Mouse (Mus musculus) left cerebral cortex, adult 11 months (tissue): ENCODE results near the gene Olfr569.

Experiments
- DNase-seq: peaks from one replicate; pipeline ENCODE4 v3.0.0; 2022; ENCODE audit warnings: low spot score

The Olfr569 gene

DNA sequence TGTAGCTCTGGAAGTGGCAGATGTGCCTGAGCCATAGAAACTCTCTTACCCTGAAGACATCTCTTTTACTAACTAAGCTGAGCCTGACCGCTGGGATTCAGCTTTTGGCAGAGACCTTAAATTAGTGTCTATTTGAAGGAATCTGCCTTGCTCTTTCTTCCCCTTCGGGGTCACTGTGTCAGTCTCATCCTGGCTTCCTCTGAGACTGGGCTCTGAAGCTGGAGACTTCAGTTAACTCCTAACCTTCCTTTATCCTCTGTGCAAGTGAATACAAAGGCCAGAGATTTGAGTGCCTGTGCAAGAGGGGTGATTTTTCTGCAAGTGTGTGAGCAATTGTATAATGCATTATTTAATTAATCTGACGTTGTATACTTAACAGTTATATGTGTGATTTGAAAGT, at the start of gene Olfr569:
Gene Olfr569, minus strand, starts transcription at position 101 of the 400 bp plus-strand sequence.
- no peak for DNase-seq

DNA sequence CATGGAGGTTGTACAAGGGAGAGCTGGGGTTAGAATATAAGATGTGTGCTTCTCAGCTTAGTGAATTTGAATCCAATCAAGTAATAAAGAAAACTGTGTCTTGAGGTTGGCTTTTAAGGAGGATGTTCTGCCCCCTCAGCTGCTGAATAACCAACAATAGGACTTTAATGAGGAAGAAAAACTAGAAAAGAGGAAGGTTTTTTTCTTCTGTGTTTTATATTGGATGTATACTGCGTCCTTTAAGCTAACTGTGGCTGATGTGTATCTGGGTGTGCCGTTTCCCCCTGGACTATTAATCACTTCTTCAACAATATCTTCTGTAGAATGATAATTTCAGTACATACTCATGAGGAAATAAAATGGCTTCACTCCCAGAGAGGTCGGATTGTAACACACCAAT, 36.4 kb upstream of the Olfr569 start:
- DNase-seq = no peak

DNA sequence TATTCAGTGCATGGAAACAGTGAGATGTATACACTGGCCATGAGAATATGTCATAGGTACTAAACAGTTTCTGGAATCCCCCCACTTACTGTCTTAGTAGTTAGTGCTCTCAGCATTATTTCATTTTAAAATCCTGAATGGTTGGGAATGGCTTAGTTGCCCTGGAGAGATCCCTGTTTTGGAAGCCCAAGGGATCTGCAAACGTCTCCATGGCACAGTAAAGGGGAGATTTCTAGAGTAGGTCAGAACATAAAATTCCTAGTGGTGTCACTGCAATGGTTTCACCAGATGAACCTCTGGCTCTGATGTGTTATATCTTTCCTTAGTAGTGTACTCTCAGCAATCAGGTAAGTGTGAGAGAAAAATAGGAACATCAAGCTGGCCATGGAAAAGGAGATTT, 33.4 kb upstream of the Olfr569 start, which contains the start of gene Olfr572:
Gene Olfr572, plus strand, starts transcription at position 301 of the 400 bp plus-strand sequence.
- DNase-seq = no peak

DNA sequence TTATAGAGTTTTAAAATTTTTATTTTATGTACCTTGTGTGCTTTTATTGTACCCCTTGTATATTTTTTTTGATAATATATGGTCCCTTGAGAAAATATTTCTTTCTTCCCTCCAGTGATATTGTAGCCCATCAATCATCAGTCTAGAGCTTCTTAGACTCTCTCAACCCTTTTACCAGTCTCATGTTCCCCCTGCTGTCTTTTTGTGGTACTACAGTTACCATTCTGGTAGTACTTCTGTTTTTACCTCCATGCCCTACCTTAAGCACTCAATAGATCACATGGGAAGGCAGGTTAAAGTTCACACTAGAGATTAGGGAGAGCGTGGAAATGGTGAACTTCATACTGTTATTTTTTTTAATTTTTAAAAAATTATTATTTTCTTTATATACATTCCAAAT, 28.9 kb upstream of the Olfr569 start:
- DNase-seq = no peak

DNA sequence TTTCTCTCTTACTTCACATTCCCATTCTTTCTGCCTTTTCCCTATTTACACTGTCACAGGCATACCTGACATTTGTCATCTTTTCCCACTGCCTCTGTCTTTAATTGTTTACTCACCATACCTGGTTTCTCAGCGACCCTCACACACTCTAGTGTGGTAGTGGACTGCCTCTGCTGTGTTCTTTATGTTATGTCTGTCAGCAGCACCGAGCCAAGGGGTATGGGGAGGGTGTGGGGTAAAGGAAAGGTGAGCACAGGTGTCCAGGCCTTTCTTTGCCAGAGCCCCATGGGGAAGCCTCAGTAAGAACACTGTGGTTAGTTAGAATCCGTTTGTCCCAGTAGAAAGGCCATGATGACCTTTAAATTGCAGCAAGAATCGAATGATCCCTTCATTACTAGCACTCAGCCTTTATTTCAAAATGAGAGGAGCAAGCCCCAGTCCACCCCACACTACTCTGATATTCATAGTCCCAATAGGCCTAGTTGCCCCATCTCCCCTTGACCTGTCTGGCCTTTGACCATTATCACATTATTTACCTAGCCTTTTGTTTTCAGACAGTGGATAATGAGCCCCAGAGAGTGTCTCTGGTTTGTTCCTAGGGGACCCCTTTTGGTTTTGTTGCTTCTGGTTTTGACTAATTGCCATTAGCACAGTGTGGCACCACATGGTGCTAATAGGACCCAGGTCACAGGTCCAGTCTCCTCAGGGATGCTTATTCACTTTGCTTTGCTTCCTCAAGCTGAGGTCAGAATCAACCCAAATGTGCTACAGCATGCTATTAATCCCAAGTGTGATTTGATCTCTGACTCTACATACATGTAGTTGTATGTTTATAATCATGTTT, 26.6 kb upstream of the Olfr569 start, which contains the start of gene Olfr571:
Gene Olfr571, minus strand, starts transcription at position 505 of the 844 bp plus-strand sequence.
- no peak for DNase-seq

DNA sequence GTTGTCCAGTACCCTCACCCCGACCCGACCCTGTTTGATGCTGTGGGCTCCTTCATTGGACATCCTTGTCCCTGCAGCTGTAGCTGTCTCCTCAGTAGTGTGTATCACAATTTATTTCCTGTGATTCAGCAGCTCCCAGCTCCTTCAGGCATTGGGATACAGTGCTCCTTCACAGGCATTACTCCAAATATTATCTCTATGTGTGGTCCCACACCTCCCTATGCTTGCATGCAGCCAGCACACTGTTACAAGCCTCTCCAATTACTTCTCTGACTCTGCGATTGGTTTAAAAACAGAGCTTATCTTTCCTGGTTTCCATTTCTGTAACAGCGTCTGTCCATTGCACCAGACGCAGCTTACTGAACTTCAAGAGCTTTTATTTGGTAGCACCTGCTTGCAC, 25.7 kb upstream of the Olfr569 start:
- DNase-seq = no peak

DNA sequence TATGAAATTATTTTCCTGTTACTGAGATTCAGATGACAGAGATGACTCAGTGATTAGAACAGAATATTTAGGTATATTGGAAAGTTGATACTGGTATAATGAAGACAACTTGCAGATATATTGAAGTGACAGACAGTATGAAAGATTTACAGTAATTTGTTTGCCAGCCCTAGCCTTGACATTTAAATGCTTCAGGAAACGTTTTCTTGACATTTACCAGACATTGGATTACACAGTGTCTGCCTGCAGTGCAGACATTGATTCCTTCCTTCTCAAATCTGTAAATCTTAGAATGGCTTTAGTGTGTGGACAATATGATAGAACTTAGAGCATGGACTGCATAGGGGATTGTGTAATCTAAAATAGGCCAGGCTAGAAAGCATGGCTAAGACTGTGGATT, 24.6 kb upstream of the Olfr569 start:
- no peak for DNase-seq

DNA sequence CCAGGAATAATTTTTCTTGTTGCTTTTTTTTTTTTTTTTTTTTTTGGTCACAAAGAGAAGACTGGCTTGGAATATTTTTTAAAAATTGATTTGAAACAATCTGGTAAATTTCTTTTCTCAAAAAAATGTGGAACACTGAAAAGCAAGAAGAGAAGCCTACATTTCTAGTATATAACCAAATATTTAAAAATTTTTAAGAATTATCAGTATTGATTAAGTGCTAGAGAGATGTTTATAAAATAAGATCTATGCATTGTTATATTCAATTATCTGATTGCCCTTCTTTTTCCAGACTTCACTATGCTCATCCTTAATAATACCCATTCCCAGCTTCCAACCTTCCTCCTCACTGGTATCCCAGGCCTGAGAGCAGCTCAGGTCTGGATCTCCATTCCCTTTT, 13.9 kb downstream of the Olfr569 start, which contains the start of gene Olfr568:
Gene Olfr568, plus strand, starts transcription at position 301 of the 400 bp plus-strand sequence.
- no peak for DNase-seq

DNA sequence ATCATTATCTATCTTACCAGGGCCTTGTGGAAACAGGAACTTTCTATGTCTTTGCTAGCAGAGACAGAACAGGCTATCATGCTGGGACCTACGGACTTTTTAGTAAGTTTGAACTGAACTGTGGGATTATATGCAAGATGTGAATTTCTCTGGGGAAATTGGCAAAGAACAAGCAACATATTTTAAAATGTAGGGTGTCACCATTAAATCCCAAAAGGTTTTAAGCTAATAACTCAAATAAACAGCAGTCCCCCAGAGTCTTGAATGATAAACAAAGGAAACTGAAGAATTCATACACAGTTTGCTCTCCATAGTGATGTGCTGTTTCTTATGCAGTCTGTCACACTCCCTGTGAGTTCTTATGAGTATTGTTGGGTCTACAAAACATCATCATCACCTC, 32.0 kb downstream of the Olfr569 start, which contains the start of gene Olfr566:
Gene Olfr566, minus strand, starts transcription at position 101 of the 400 bp plus-strand sequence.
- DNase-seq = no peak

DNA sequence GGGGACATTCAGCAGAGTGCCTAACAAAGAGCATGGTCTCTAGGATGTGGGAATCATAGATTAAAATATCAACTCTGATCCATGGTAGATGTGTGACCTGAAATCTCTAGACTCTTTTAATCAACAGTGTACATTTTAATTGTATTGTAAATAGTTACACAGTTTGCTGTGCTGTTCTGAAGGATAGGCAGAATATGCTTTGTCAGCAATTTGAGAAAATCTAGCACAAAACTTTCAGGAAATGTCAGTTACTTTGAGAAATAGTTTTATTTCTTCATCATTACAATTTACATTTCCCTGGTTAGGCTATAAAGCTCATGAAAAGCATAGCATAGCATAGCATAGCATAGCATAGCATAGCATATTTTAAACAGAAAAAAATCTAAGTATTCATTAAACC, 34.9 kb downstream of the Olfr569 start:
- no peak for DNase-seq
